Mouse (Mus musculus) lung, adult 2 months (tissue): Measurements from ENCODE around the gene Ctnna3.

Experiments used
- CTCF ChIP-seq: fragments of 200-500 bp; IDR thresholded peaks from 2 replicates; pipeline ENCODE4 v1.5.1; 2011; ENCODE audit warnings: mild to moderate bottlenecking, low read length, control low read depth; ENCODE audit not compliant: insufficient read depth
- POLR2A ChIP-seq: fragments of 200-500 bp; IDR thresholded peaks from 2 replicates; pipeline ENCODE4 v1.6.1; 2011; ENCODE audit warnings: low read depth, mild to moderate bottlenecking, control low read depth, low read length, borderline replicate concordance; ENCODE audit errors: extremely low read depth

DNA sequence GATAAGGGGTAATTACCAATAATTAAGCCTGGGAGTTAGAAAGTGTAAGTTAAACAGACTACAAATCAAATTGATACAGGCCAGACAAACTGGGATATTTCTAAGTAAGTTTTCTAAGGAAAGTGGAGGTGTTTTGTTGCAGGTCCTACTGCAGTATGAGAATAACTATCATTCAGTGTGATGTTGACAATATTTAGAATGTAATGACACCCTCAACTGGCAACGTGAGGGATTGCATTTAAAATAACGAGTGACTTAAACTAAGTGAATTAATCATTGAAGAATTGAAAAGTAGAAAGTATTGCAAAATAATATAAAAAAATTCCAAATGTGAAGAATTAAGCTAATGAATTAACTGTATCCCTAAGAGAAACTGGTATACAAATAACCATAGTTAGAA lies 49.0 kb downstream of the Ctnna3 start:
- TF ChIP-seq CTCF = no peak
- no peak for TF ChIP-seq POLR2A
